Mouse (Mus musculus) hindbrain, postnatal 0 days (tissue): ENCODE results near the gene Uvrag. TPM values are rescaled to one million over a fixed set of nuclear protein-coding genes. Genes with fewer than 3 reads are reported as not detected.

Source experiments
- ATAC-seq: fragments of 200-750 bp; cut with Nextera tagmentation; 2 replicates; pipeline ENCODE4 v1.8.0; 2017; ENCODE audit warnings: mild to moderate bottlenecking, moderate TSS enrichment, moderate library complexity
- DNase-seq: peaks from one replicate; pipeline ENCODE4 v3.0.0-alpha.2; 2015; ENCODE audit warnings: low spot score
- H3K27ac ChIP-seq: fragments of 300-500 bp; sonication (generic); 2 replicates; pipeline ENCODE4 v1.5.1; 2014; ENCODE audit warnings: mild to moderate bottlenecking
- H3K27me3 ChIP-seq: fragments of 300-500 bp; sonication (generic); 2 replicates; pipeline ENCODE4 v1.6.1; 2014; ENCODE audit warnings: low read length, mixed read lengths; ENCODE audit not compliant: insufficient read depth
- H3K36me3 ChIP-seq: fragments of 300-500 bp; sonication (generic); 2 replicates; pipeline ENCODE4 v1.6.1; 2014; ENCODE audit warnings: low read length, mixed read lengths; ENCODE audit not compliant: insufficient read depth
- H3K4me1 ChIP-seq: fragments of 300-500 bp; sonication (generic); 2 replicates; pipeline ENCODE4 v1.6.1; 2014; ENCODE audit warnings: antibody characterized with exemption, low read length, mixed read lengths; ENCODE audit not compliant: insufficient read depth
- H3K4me2 ChIP-seq: fragments of 300-500 bp; sonication (generic); 2 replicates; pipeline ENCODE4 v1.6.1; 2014; ENCODE audit warnings: low read depth, mild to moderate bottlenecking, low read length, moderate library complexity, mixed read lengths
- H3K4me3 ChIP-seq: fragments of 300-500 bp; sonication (generic); 2 replicates; pipeline ENCODE4 v1.5.1; 2014; ENCODE audit warnings: low read length
- H3K9ac ChIP-seq: fragments of 300-500 bp; sonication (generic); replicated peaks from 2 replicates; pipeline ENCODE4 v1.6.1; 2014; ENCODE audit warnings: mild to moderate bottlenecking, low read length, moderate library complexity, mixed read lengths
- H3K9me3 ChIP-seq: fragments of 300-500 bp; sonication (generic); 2 replicates; pipeline ENCODE4 v1.6.1; 2016; ENCODE audit warnings: low read length, mixed read lengths
- CTCF ChIP-seq: IDR thresholded peaks from 2 replicates; pipeline ENCODE4 v1.5.1; 2016; ENCODE audit warnings: antibody characterized with exemption, control low read depth, low read depth
- WGBS: fragments of 180-500 bp; shearing (Covaris S2); extraction: QIAGEN DNeasy Blood & Tissue Kit; methylation state at CpG from one replicate; pipeline ENCODE4 v1.1.7; 2014; 5-methylcytosine and 5-hydroxymethylcytosine counted together
- polyA plus RNA-seq: library from polyadenylated mRNA; unstranded; fragments of >200 nt; fragmentation: Nextera tagmentation; extraction: Ambion mirVana; gene quantifications from 2 replicates; pipeline ENCODE4 v1.2.1, GENCODE M21; 2015
- total RNA-seq: library from RNA; depleted of rRNA; stranded (reverse); fragments of >200 nt; gene quantifications from 2 replicates; pipeline ENCODE4 v1.2.3, GENCODE M21; 2014

Uvrag gene
- total and polyA plus RNA-seq, 2 experiments from 2014 or later, result 16.5 to 36.7 TPM

DNA sequence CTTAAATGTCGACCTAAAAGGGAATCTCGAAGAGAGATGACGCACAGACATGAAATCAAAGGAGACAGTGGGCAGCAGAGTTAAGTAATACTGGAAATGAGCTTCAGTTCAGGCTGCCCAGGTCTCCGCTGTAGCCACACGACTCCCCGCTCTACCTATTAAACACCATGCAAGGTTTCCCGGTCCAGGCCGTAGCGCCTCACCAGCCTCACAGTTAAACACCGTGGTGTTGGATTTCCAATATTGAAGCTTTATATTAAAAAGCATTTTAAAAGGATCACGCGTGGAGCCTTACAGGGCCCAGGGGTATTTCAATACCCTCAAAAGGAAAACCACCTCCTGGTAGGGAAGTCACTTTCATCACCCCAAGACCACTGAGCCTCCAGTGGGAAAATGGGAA is 157.9 kb downstream of the Uvrag start:
- Histone ChIP-seq H3K9me3 (no peaks in the 10 kb centered on the region), H3K27ac (no peak overlapping the region), H3K4me2 (no peak overlapping the region), H3K36me3 (no peaks in the 10 kb centered on the region), H3K9ac (no peak overlapping the region), H3K4me1 (0 out of 2 replicates have a peak, but pooled peaks cover 6% of the 10 kb centered on the region), H3K4me3 (no peak overlapping the region), H3K27me3 (no peaks in the 10 kb centered on the region)
- no peak for ATAC-seq
- DNase-seq, result no peak
- 80% methylated on average over 12 of the region's 12 CpGs for WGBS
- TF ChIP-seq CTCF, result no peak

DNA sequence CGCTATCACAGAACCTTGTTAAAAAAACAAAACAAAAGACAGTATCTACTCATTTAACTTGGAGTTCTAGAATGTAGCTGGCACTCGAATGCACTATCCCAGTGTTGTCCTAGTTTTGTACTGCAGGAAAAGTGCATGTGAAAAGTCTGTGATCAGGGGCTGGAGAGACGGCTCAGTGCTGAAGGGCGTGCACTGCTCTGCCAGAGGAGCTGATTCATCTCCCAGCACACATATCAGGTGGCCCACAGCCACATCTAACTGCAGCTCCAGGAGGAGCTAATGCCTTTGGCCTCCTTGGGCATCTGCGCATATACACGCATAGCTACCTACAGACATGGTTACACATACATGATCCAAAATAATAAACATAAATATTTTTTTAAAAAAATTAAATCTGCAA is 159.5 kb downstream of the Uvrag start:
- Histone ChIP-seq H3K9me3 (no peaks in the 10 kb centered on the region), H3K36me3 (no peaks in the 10 kb centered on the region), H3K4me3 (no peak overlapping the region), H3K27ac (no peak overlapping the region), H3K4me2 (no peak overlapping the region), H3K27me3 (no peaks in the 10 kb centered on the region), H3K4me1 (0 out of 2 replicates have a peak, but pooled peaks cover 6% of the 10 kb centered on the region), H3K9ac (no peak overlapping the region)
- no peak for TF ChIP-seq CTCF
- ATAC-seq, result no peak
- DNase-seq, result no peak
- 86% methylated on average over 6 of the region's 6 CpGs for WGBS

DNA sequence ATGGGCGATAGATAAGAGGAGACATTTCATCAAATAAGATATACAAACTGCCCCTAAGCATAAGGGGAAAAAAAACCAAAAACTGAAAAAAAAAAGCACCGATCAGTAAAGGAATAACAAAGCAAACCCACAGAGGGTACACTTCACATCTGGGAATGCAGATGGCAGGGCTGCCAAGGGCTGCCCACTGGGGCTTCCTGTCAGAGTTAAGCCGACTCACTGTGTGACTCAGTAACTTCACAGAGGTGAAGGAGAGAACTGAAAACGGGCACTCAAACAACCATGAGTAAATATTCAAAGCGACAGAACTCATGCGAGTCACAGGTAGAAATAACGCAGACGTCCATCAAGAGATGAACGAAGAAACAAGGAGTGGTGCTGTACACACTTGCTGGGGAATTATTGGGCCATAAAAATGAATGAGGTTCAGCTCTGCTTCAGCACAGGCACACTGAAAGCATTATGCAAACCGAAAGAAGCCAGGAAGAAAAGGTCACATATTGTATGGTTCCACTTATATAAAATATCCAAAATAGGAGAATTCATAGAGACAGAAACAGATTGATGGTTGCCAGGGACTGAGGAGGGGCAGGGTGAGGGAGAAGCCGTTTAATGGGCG is 164.0 kb downstream of the Uvrag start:
- H3K27ac ChIP-seq, result no peak overlapping the region
- no peaks in the 10 kb centered on the region for H3K36me3 ChIP-seq
- no peak overlapping the region for H3K4me2 ChIP-seq
- no peak for DNase-seq
- WGBS, result 79% methylated on average over 12 of the region's 12 CpGs
- TF ChIP-seq CTCF, result no peak
- H3K4me3 ChIP-seq, result no peak overlapping the region
- no peaks in the 10 kb centered on the region for H3K9me3 ChIP-seq
- no peaks in the 10 kb centered on the region for H3K4me1 ChIP-seq
- ATAC-seq, result no peak
- H3K27me3 ChIP-seq, result no peaks in the 10 kb centered on the region
- no peak overlapping the region for H3K9ac ChIP-seq

DNA sequence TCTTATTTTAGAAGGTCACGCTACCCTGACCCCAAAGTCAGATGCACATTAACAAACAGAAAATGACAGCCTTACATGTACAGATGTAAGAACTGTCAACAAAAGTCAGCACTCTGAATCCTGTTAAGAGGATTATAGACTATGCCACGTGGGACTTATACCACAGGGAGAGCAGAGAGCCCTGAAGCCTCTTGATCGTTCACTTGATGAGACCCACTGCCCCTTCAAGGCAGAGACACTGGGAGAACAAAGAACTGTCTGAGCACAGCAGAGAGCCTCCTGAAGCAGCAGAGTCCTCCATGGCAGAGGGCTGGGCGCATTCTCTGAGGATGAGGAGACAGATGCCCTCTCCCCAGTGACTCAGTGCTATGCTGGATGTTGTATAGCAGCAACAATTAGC is 166.4 kb downstream of the Uvrag start:
- ATAC-seq (no peak), DNase-seq (no peak)
- Histone ChIP-seq H3K9me3 (no peaks in the 10 kb centered on the region), H3K27me3 (no peaks in the 10 kb centered on the region), H3K4me1 (no peaks in the 10 kb centered on the region), H3K4me3 (no peak overlapping the region), H3K9ac (no peak overlapping the region), H3K4me2 (no peak overlapping the region), H3K36me3 (no peaks in the 10 kb centered on the region), H3K27ac (no peak overlapping the region)
- WGBS, result 51% methylated on average over 4 of the region's 4 CpGs
- TF ChIP-seq CTCF, result no peak

DNA sequence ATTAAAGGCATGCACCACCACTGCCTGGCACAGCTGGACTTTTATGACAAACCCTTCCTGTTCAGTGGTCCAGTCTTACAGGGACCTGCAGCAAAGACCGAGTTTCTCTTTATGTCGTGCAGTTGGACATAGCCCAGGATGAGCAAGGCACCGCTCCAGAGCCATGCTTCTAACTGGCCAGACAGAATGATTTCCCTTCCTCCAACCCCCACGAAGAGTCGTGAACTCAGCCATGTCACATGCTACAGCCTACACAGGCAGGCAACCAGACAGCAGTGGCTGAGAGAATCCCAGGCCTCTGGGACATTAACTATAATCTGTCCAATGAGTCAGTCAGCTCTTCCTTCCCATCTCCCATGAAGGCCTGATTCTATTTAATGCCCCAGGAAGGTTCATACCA is 170.2 kb downstream of the Uvrag start:
- Histone ChIP-seq H3K4me1 (no peaks in the 10 kb centered on the region), H3K4me2 (no peak overlapping the region), H3K27ac (no peak overlapping the region), H3K27me3 (no peaks in the 10 kb centered on the region), H3K4me3 (no peak overlapping the region), H3K9ac (no peak overlapping the region), H3K9me3 (peaks cover 4% of the 10 kb centered on the region; the same call in 1 of the 2 replicates), H3K36me3 (no peaks in the 10 kb centered on the region)
- WGBS, result 62% methylated on average over 5 of the region's 5 CpGs
- DNase-seq, result no peak
- no peak for ATAC-seq
- no peak for TF ChIP-seq CTCF

DNA sequence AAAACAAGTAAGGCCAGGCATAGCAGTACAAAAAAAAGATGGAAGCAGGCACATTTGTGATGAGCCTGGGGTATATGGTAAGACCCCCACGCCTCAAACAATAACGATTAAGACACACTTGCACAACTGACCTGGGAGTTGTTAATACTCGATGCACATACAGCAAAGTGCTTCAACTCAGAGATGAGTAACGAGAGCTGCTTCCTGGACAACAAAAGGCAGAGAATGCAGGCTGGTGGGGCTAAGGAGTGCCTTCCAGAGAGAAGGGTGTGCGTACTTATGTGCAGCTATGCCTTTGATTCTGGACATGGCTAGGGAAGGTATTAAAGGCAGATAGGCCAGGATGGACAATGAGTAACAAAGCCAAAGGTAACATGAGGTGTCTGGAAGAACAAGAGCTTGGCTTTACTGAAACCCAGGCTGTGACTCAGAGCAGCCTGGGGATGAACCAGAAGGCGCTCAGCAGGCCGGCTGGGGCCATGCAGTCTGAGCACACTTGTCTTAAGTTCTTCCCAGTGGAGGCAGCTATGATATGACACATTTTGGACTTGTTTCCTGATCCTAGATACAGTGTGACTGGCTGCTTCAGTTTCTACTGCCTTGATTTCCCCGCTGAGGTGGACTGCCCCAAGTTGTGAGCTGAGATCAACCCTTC is 172.1 kb downstream of the Uvrag start:
- H3K4me2 ChIP-seq, result no peak overlapping the region
- TF ChIP-seq CTCF, result no peak
- DNase-seq, result no peak

More for the DNA sequence above, 172.1 kb downstream of the Uvrag start:
- no peak overlapping the region for H3K4me3 ChIP-seq
- no peak overlapping the region for H3K9ac ChIP-seq
- H3K9me3 ChIP-seq, result peaks cover 4% of the 10 kb centered on the region; the same call in 1 of the 2 replicates
- no peaks in the 10 kb centered on the region for H3K4me1 ChIP-seq
- ATAC-seq, result no peak
- no peaks in the 10 kb centered on the region for H3K36me3 ChIP-seq
- no peak overlapping the region for H3K27ac ChIP-seq
- WGBS, result 72% methylated on average over 8 of the region's 8 CpGs
- no peaks in the 10 kb centered on the region for H3K27me3 ChIP-seq
